Mouse (Mus musculus): Measurements from ENCODE around the gene Cenpk. TPM values are rescaled to one million over a fixed set of nuclear protein-coding genes. Genes with fewer than 3 reads are reported as not detected.
"Not testable (repeated sequence)": the region's sequence is repeated elsewhere in the genome, so short reads cannot be mapped to it uniquely, and the experiment has no call there.

The Cenpk gene
- total and polyA plus RNA-seq, 3 experiments = 8.9 to 408 (median 20.3) TPM

- H3K36me3 ChIP-seq (ENCODE audit: control insufficient read depth in 1 of 2, insufficient read depth in 2 of 2, low read length in 2 of 2) = peaks cover 0 to 18% of the 10 kb centered on the region in 2 experiments; a peak in 2 of 4 replicates
- H3K9me3 ChIP-seq (replicated peaks; ENCODE audit: insufficient read depth, low read length); H3K4me1 ChIP-seq (ENCODE audit: control insufficient read depth in 1 of 2, insufficient read depth in 2 of 2, low read length in 2 of 2); H3K9ac ChIP-seq (ENCODE audit: control insufficient read depth, low read depth, low read length, poor library complexity, severe bottlenecking); H3K79me2 ChIP-seq (ENCODE audit: control insufficient read depth, insufficient read depth, low read length, poor library complexity); H3K4me3 ChIP-seq (ENCODE audit: control insufficient read depth in 1 of 2, insufficient read depth in 1 of 2, low read depth in 2 of 2, low read length in 2 of 2); H3K27ac ChIP-seq (ENCODE audit: control insufficient read depth, low read depth, low read length); H3K27me3 ChIP-seq (ENCODE audit: control insufficient read depth in 1 of 2, insufficient read depth in 2 of 2, low read length in 2 of 2): not testable (repeated sequence)
- peak; percentile 51 for TF ChIP-seq GATA1 (IDR thresholded peaks at IDR 0.05; ENCODE audit: low read depth, low read length)
- DNase-seq (ENCODE audit: low read depth, low spot score) = peak; percentile 58
Observed at GRCm38 (mm10) chr13:104195891-104196290, 32.5 kb upstream of the Cenpk start.

- TF ChIP-seq TBP (IDR thresholded peaks at IDR 0.05; ENCODE audit: low read depth, low read length) = no peak
- no peak for TF ChIP-seq USF2 (IDR thresholded peaks at IDR 0.05; ENCODE audit: borderline replicate concordance in 1 of 2, insufficient read depth in 1 of 2, low read depth in 1 of 2, low read length in 2 of 2)
- peak; percentile 41 for TF ChIP-seq RAD21 (IDR thresholded peaks at IDR 0.05; ENCODE audit: low read depth, low read length)
- no peak for TF ChIP-seq RCOR1 (IDR thresholded peaks at IDR 0.05; ENCODE audit: low read depth, low read length)
- TF ChIP-seq TCF12 (IDR thresholded peaks at IDR 0.05; ENCODE audit: low read depth, low read length) = no peak
- TF ChIP-seq GATA1 (IDR thresholded peaks at IDR 0.05; ENCODE audit: low read depth, low read length) = peak; percentile 25; the same call in 1 of the 2 replicates
- peak; percentile 19; the same call in 1 of the 2 replicates for TF ChIP-seq SMC3 (IDR thresholded peaks at IDR 0.05; ENCODE audit: low read depth, low read length)
- TF ChIP-seq CHD1 (IDR thresholded peaks at IDR 0.05; ENCODE audit: low read depth, low read length) = no peak
- no peak for TF ChIP-seq ELF1 (IDR thresholded peaks at IDR 0.05; ENCODE audit: low read depth, low read length)
- TF ChIP-seq SIN3A (IDR thresholded peaks at IDR 0.05; ENCODE audit: low read length) = no peak
- peak in 1 of 3 experiments; percentile 46; a peak in 2 of 6 replicates for TF ChIP-seq CTCF (IDR thresholded peaks at IDR 0.05 in 2 of 3, conservative IDR thresholded peaks at IDR 0.05 in 1 of 3; ENCODE audit: control insufficient read depth in 1 of 3, insufficient read depth in 1 of 3, low read depth in 2 of 3, low read length in 3 of 3, poor library complexity in 1 of 3, severe bottlenecking in 1 of 3)
- no peak for TF ChIP-seq ZKSCAN1 (IDR thresholded peaks at IDR 0.05; ENCODE audit: low read depth, low read length)
- TF ChIP-seq NELFE (IDR thresholded peaks at IDR 0.05; ENCODE audit: low read depth, low read length) = no peak
- no peak for TF ChIP-seq MAFK (IDR thresholded peaks at IDR 0.05; ENCODE audit: borderline replicate concordance, low read depth, low read length)
- TF ChIP-seq MEF2A (IDR thresholded peaks at IDR 0.05; ENCODE audit: extremely low read depth, insufficient replicate concordance, low read depth, low read length, poor library complexity, severe bottlenecking) = no peak
- TF ChIP-seq ETS1 (IDR thresholded peaks at IDR 0.05; ENCODE audit: low read depth, low read length) = no peak
- TF ChIP-seq KAT2A (conservative IDR thresholded peaks at IDR 0.05; ENCODE audit: low read depth, low read length) = no peak
- no peak for TF ChIP-seq ZC3H11A (IDR thresholded peaks at IDR 0.05; ENCODE audit: low read depth, low read length)
- TF ChIP-seq NRF1 (IDR thresholded peaks at IDR 0.05; ENCODE audit: insufficient read depth, low read depth, low read length, poor library complexity, severe bottlenecking) = no peak
- no peak for TF ChIP-seq MAX (IDR thresholded peaks at IDR 0.05; ENCODE audit: low read length)
- TF ChIP-seq POLR2AphosphoS2 (IDR thresholded peaks at IDR 0.05; ENCODE audit: low read length) = no peak
- Histone ChIP-seq H3K27me3 (ENCODE audit: control insufficient read depth in 1 of 2, insufficient read depth in 2 of 2, low read length in 2 of 2) (no peaks in the 10 kb centered on the region), H3K4me3 (ENCODE audit: control insufficient read depth in 1 of 2, insufficient read depth in 1 of 2, low read depth in 2 of 2, low read length in 2 of 2) (no peak overlapping the region), H3K79me2 (ENCODE audit: control insufficient read depth, insufficient read depth, low read length, poor library complexity) (no peaks in the 10 kb centered on the region), H3K9me3 (replicated peaks; ENCODE audit: insufficient read depth, low read length) (no peaks in the 10 kb centered on the region), H3K9ac (ENCODE audit: control insufficient read depth, low read depth, low read length, poor library complexity, severe bottlenecking) (no peak overlapping the region), H3K36me3 (ENCODE audit: control insufficient read depth in 1 of 2, insufficient read depth in 2 of 2, low read length in 2 of 2) (peaks cover 0 to 30% of the 10 kb centered on the region in 2 experiments; a peak in 2 of 4 replicates), H3K27ac (ENCODE audit: control insufficient read depth, low read depth, low read length) (no peak overlapping the region), H3K4me1 (ENCODE audit: control insufficient read depth in 1 of 2, insufficient read depth in 2 of 2, low read length in 2 of 2) (no peaks in the 10 kb centered on the region)
- DNase-seq (ENCODE audit: low read depth, low spot score) = peak; percentile 41
Observed at GRCm38 (mm10) chr13:104204313-104204712, 24.1 kb upstream of the Cenpk start.
